Mouse (Mus musculus) neutrophil, adult 5-6 weeks (primary cell): Measurements from ENCODE around the gene Rcan2. TPM values are rescaled to one million over a fixed set of nuclear protein-coding genes. Genes with fewer than 3 reads are reported as not detected.

ENCODE experiments used
- total RNA-seq: library from RNA; stranded (forward); fragments of 200-1000 nt; gene quantifications from 2 replicates; pipeline ENCODE4 v1.2.3, GENCODE M21; 2017

Gene Rcan2
- total RNA-seq, 1 experiment from 2014 or later = not detected

Other genes starting within 250 kb of the Rcan2 start
- gene Pla2g7, start 233.3 kb upstream of the Rcan2 start, total RNA-seq = 658 and 695 TPM in 2 replicates
- gene Tdrd6, start 171.1 kb upstream of the Rcan2 start, total RNA-seq = 0.12 TPM in 1 of 2 replicates, not detected in the other
- 7.9 and 9.6 TPM in 2 replicates for gene Slc25a27, start 134.1 kb upstream of the Rcan2 start, total RNA-seq
- gene Cyp39a1, start 133.9 kb upstream of the Rcan2 start, total RNA-seq = 4.7 and 8.6 TPM in 2 replicates